Mouse (Mus musculus) layer of hippocampus, adult 9-10 months (tissue): ENCODE results near the gene Vmn1r107.
"Not testable (repeated sequence)": the region's sequence is repeated elsewhere in the genome, so short reads cannot be mapped to it uniquely, and the experiment has no call there.

ENCODE experiments used
- DNase-seq: peaks from one replicate; pipeline ENCODE4 v3.0.0; 2022; ENCODE audit warnings: low spot score

Gene Vmn1r107

DNA sequence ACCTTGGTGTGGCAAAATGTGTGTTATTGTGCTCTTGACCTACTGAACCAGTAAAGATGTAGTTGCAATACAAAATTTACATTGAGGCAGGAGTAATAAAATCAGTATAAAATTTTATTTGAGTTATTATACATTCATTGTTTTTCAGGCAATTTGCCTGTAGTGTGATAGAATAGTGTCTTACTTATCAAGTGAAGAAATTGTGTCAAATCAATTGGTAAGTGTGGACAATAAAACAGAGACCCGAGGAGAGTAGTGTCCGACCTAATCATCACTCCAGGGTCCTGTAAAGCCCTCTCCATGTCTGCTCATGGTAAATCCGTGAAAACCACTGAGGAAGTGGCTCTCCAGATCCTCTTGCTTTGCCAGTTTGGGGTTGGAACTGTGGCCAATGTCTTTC, at the start of gene Vmn1r107:
Gene Vmn1r107, plus strand, starts transcription at position 301 of the 400 bp plus-strand sequence.
- not testable (repeated sequence) for DNase-seq

DNA sequence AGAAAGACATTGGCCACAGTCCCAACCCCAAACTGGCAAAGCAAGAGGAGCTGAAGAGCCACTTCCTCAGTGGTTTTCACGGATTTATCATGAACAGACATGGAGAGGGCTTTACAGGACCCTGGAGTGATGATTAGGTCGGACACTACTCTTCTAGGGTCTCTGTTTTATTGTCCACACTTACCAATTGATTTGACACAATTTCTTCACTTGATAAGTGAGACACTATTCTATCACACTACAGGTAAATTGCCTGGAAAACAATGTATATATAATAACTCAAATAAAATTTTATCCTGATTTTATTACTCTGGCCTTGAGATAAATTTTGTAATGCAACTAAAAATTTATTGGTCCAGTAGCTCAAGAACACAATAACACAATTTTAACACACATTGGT, 34.4 kb downstream of the Vmn1r107 start, which contains the start of gene Vmn1r111:
Gene Vmn1r111, minus strand, starts transcription at position 101 of the 400 bp plus-strand sequence.
- DNase-seq, result not testable (repeated sequence)
